Mouse (Mus musculus): ENCODE measurements around the gene Polr2i.

The Polr2i gene

DNA sequence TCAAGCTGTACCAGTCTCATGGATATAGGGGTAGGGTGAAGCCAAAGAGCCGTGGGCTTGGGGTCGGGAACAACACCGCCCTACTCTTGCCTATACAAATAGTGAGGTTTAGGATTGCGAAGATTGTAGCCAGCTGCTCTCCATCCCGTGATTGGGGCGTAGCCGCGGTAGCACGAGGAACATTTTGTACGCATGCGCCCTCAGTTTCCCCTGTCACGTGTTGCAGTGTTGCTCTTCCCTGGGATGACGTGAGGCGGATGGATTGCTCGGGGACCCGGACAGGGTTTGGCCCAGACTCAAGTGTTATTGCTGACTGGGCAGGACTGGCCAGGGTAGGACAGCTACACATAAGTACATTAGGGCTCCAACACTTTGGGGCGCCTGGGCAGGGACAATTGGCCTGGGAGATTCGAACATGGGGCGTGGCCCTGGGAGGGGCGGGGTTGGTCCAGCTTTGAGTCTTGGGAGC is 49.0 kb downstream of the Polr2i start:
- TF ChIP-seq GATA4 (IDR thresholded peaks at IDR 0.05; ENCODE audit: insufficient replicate concordance, low read length): no peak

GRCm38 (mm10) chr7:30281522-30281921 is 49.8 kb downstream of the Polr2i start:
- no peak for TF ChIP-seq GATA4 (IDR thresholded peaks at IDR 0.05; ENCODE audit: insufficient replicate concordance, low read length)

GRCm38 (mm10) chr7:30282740-30283139 is 51.0 kb downstream of the Polr2i start:
- TF ChIP-seq GATA4 (IDR thresholded peaks at IDR 0.05; ENCODE audit: insufficient replicate concordance, low read length): no peak

Measured in liver, adult (tissue).